Mouse (Mus musculus) kidney, postnatal 25 days (tissue): ENCODE measurements around the gene Ppa2.

Experiments
- DNase-seq, 2 experiments: peaks; one replicate each; pipeline ENCODE4 v3.0.0; 2021; ENCODE audit warnings: mixed read lengths in 2 of 2

Ppa2 gene

DNA sequence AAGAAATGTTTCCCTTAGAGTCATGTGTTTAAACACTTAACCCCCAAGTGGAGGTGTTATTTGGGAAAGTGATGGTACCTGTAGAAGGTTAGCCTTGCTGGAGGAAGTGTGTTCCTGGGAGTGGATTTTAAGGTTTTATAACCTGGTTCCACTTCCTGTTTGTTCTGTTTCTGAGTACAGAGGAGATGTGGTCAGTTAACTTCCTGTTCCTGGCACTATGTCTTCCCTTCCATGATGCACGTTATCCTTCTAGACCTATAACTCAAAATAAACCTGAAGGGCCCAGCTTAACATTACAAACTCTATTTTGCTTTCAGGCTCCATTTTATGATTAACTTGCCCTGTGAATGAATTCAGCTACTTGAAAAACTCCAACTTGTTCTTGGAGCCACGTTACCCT is 84.6 kb downstream of the Ppa2 start:
- no peak for DNase-seq

GRCm38 (mm10) chr3:133403849-133404248 is 93.9 kb downstream of the Ppa2 start:
- DNase-seq, result no peak

DNA sequence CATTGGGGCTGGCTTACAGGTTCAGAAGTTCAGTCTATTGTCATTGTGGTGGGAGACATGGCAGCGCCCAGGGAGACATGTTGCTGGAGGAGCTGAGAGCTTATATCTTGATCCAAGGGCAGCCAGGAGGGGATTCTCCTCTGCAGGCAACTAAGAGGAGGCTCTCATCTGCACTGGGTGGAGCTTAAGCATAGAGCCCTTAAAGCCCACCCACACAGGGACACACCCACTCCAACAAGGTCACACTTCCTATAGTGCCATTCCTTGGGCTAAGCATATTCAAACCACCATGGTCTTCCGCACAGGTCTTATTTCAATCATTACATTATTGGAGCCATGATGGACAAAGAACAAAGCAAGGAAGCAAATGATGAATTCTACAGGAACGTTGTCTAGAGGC is 95.7 kb downstream of the Ppa2 start:
- no peak for DNase-seq

- no peak for DNase-seq
These were observed 96.3 kb downstream of the Ppa2 start for GRCm38 (mm10) chr3:133406248-133406647.

- DNase-seq, result no peak
These were observed 101.3 kb downstream of the Ppa2 start for GRCm38 (mm10) chr3:133411123-133411675.

GRCm38 (mm10) chr3:133411768-133412167 is 101.9 kb downstream of the Ppa2 start:
- DNase-seq, result no peak

- DNase-seq, result no peak
These were observed 104.8 kb downstream of the Ppa2 start for GRCm38 (mm10) chr3:133414747-133415146.

GRCm38 (mm10) chr3:133423073-133423472 is 113.2 kb downstream of the Ppa2 start:
- no peak for DNase-seq
